In the genomic region with DNA sequence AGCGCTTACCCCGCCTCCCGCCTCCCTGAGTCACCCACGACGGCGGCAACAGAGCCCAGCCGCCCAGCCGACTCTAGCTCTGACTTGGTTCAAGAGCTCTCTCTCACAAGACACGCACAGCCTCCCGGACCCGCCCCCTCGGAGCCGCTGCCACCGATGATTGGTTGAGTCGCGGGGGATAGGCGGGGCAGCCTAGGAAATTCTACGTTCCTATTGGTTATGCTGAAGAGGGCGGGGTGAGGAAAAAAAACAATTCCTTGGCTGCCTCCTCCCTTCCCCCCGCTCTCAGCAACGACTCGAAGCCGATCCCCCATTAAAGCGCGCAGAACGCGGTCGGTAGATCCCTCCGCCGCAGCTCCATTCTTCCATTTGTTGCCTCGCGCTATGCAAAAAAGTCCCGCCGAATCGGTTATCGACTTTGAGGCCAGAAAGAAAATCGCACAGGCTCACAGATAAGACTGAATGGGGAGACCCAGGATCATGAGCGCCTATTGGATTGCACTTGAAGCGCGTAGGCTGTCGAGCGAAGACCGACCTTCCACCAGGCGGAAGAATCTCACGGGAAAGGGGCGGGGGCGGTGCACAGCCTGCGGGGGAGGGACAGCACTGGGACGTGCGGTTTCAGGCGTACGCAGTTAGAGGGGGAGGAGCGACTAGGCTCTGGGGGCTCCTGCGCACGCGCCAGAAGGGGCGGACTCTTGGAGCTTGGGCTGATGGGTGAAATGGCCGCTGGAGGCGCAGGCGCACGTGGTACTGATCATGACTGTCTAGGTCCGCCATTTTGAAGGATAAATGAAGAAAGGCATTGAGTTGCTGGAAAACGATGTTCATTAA, we compare ENCODE assay signal across 8 mouse cellular contexts. TPM values are rescaled to one million over a fixed set of nuclear protein-coding genes. Genes with fewer than 3 reads are reported as not detected.
DNase-seq lines count a peak whose midpoint lies in the region; ATAC-seq and TF ChIP-seq lines count a peak whose summit lies in the region.

A gene (minus strand): TSS at position 162 of the 834 bp plus-strand sequence.

- peak within 1 kb of the TSS; percentile 88 to 92 for H3K4me3 ChIP-seq in MEL (ENCODE audit: control insufficient read depth in 1 of 2, insufficient read depth in 1 of 2, low read depth in 2 of 2, low read length in 2 of 2)
- peak within 1 kb of the TSS; percentile 97 for H3K4me3 ChIP-seq in cerebellum, adult 2 months (replicated peaks; ENCODE audit: insufficient read depth, low read depth, low read length)
- peak within 1 kb of the TSS; percentile 81 for H3K4me3 ChIP-seq in forebrain, postnatal 0 days (ENCODE audit: low read depth, low read length)
- peak within 1 kb of the TSS; percentile 90 for H3K4me3 ChIP-seq in lung, embryonic 15.5 days

- WGBS in cerebellum, adult 2 months: under 1% methylated on average over 63 of the region's 63 CpGs
- WGBS in forebrain, postnatal 0 days: 1% methylated on average over 61 of the region's 63 CpGs
- WGBS in lung, embryonic 15.5 days: under 1% methylated on average over 63 of the region's 63 CpGs

- peaks cover 18% of the 10 kb centered on the region for H3K79me2 ChIP-seq in MEL (ENCODE audit: control insufficient read depth, insufficient read depth, low read length, poor library complexity)

- peak; percentile 99 for DNase-seq in MEL (ENCODE audit: low read depth, low spot score)
- DNase-seq in cerebellum, adult 2 months: peak; percentile 98 to 99
- peak; percentile 100 for DNase-seq in forebrain, postnatal 0 days
- peak; percentile 99 for DNase-seq in heart, postnatal 4 days
- peak; percentile 98 for DNase-seq in layer of hippocampus, adult 8-10 months (ENCODE audit: low spot score in 2 of 2)
- peak; percentile 97 for DNase-seq in ovary, adult 18-20 months (ENCODE audit: low spot score)
- DNase-seq in thymus, postnatal 0 days (ENCODE audit: low spot score): peak; percentile 100

- peaks cover 14 to 29% of the 10 kb centered on the region in 2 experiments for H3K36me3 ChIP-seq in MEL (ENCODE audit: control insufficient read depth in 1 of 2, insufficient read depth in 2 of 2, low read length in 2 of 2)
- no peaks in the 10 kb centered on the region for H3K36me3 ChIP-seq in forebrain, postnatal 0 days (ENCODE audit: insufficient read depth)
- H3K36me3 ChIP-seq in lung, embryonic 15.5 days: peaks cover 8% of the 10 kb centered on the region

- H3K27me3 ChIP-seq in MEL (ENCODE audit: control insufficient read depth in 1 of 2, insufficient read depth in 2 of 2, low read length in 2 of 2): peaks cover 0 to under 1% of the 10 kb centered on the region in 2 experiments; a peak in 1 of 4 replicates
- no peaks in the 10 kb centered on the region; the same call in 1 of the 2 replicates for H3K27me3 ChIP-seq in cerebellum, adult 2 months (ENCODE audit: control insufficient read depth, insufficient read depth, low read length)
- H3K27me3 ChIP-seq in forebrain, postnatal 0 days (ENCODE audit: insufficient read depth, low read length): no peaks in the 10 kb centered on the region
- peaks cover 5% of the 10 kb centered on the region; the same call in 1 of the 2 replicates for H3K27me3 ChIP-seq in lung, embryonic 15.5 days

- no peak for TF ChIP-seq RAD21 in MEL (IDR thresholded peaks at IDR 0.05; ENCODE audit: low read depth, low read length)

- TF ChIP-seq EP300 in MEL (IDR thresholded peaks at IDR 0.05; ENCODE audit: low read depth in 1 of 2, low read length in 2 of 2): no peak; a peak in 1 of 4 replicates

- peak in 1 of 2 experiments; percentile 87; a peak in 3 of 4 replicates for TF ChIP-seq POLR2A in MEL (IDR thresholded peaks at IDR 0.05; ENCODE audit: control insufficient read depth in 1 of 2, insufficient read depth in 1 of 2, low read depth in 1 of 2, low read length in 2 of 2, poor library complexity in 1 of 2)
- peak; percentile 79 for TF ChIP-seq POLR2A in cerebellum, adult 2 months (IDR thresholded peaks at IDR 0.05; ENCODE audit: borderline replicate concordance, insufficient read depth, low read length)

- peak within 1 kb of the TSS; percentile 67 for H3K4me2 ChIP-seq in forebrain, postnatal 0 days (ENCODE audit: low read depth)
- peak within 1 kb of the TSS; percentile 79 for H3K4me2 ChIP-seq in lung, embryonic 15.5 days

- H3K9me3 ChIP-seq in MEL (replicated peaks; ENCODE audit: insufficient read depth, low read length): no peaks in the 10 kb centered on the region
- no peaks in the 10 kb centered on the region for H3K9me3 ChIP-seq in forebrain, postnatal 0 days (ENCODE audit: low read length)
- H3K9me3 ChIP-seq in lung, embryonic 15.5 days: no peaks in the 10 kb centered on the region

- peak; percentile 95 for ATAC-seq in forebrain, postnatal 0 days
- ATAC-seq in lung, embryonic 15.5 days (ENCODE audit: borderline replicate concordance, extremely low read depth, low FRiP score, low TSS enrichment): peak; percentile 97

- peaks cover 5 to 6% of the 10 kb centered on the region in 2 experiments; a peak in 2 of 4 replicates for H3K4me1 ChIP-seq in MEL (ENCODE audit: control insufficient read depth in 1 of 2, insufficient read depth in 2 of 2, low read length in 2 of 2)
- no peaks in the 10 kb centered on the region; the same call in 1 of the 2 replicates for H3K4me1 ChIP-seq in cerebellum, adult 2 months (ENCODE audit: control insufficient read depth, insufficient read depth, low read length)
- peaks cover 11% of the 10 kb centered on the region; the same call in 1 of the 2 replicates for H3K4me1 ChIP-seq in forebrain, postnatal 0 days (ENCODE audit: insufficient read depth)
- peaks cover 20% of the 10 kb centered on the region for H3K4me1 ChIP-seq in lung, embryonic 15.5 days

- peak within 1 kb of the TSS; percentile 100 for H3K27ac ChIP-seq in MEL (ENCODE audit: control insufficient read depth, low read depth, low read length)
- peak within 1 kb of the TSS; percentile 94 for H3K27ac ChIP-seq in cerebellum, adult 2 months (ENCODE audit: insufficient read depth, low read length)
- peak within 1 kb of the TSS; percentile 100 for H3K27ac ChIP-seq in forebrain, postnatal 0 days (ENCODE audit: low read depth, low read length)
- H3K27ac ChIP-seq in lung, embryonic 15.5 days: peak within 1 kb of the TSS; percentile 100

- no peak; a peak in 1 of 6 replicates for TF ChIP-seq CTCF in MEL (IDR thresholded peaks at IDR 0.05 in 2 of 3, conservative IDR thresholded peaks at IDR 0.05 in 1 of 3; ENCODE audit: control insufficient read depth in 1 of 3, insufficient read depth in 1 of 3, low read depth in 2 of 3, low read length in 3 of 3, poor library complexity in 1 of 3, severe bottlenecking in 1 of 3)
- TF ChIP-seq CTCF in cerebellum, adult 2 months (IDR thresholded peaks at IDR 0.05; ENCODE audit: borderline replicate concordance, insufficient read depth, low read depth, low read length): peak; percentile 54; the same call in 1 of the 2 replicates
- peak; percentile 75 for TF ChIP-seq CTCF in forebrain, postnatal 0 days (IDR thresholded peaks at IDR 0.05; ENCODE audit: low read depth)

- peak within 1 kb of the TSS; percentile 91 for H3K9ac ChIP-seq in MEL (ENCODE audit: control insufficient read depth, low read depth, low read length, poor library complexity, severe bottlenecking)
- H3K9ac ChIP-seq in forebrain, postnatal 0 days: peak within 1 kb of the TSS; percentile 67
- H3K9ac ChIP-seq in lung, embryonic 15.5 days: peak within 1 kb of the TSS; percentile 90

TF ChIP-seq in MEL, 35 proteins besides CTCF, POLR2A, EP300 and RAD21 (continues in another document):
- TF ChIP-seq MYB (IDR thresholded peaks at IDR 0.05; ENCODE audit: low read depth, low read length) (no peak), MEF2A (IDR thresholded peaks at IDR 0.05; ENCODE audit: extremely low read depth, insufficient replicate concordance, low read depth, low read length, poor library complexity, severe bottlenecking) (no peak), USF1 (IDR thresholded peaks at IDR 0.05; ENCODE audit: low read depth, low read length) (peak; percentile 87), MAFK (IDR thresholded peaks at IDR 0.05; ENCODE audit: borderline replicate concordance, low read depth, low read length) (no peak), ZNF384 (IDR thresholded peaks at IDR 0.05; ENCODE audit: low read depth, low read length) (peak; percentile 90), TAL1 (IDR thresholded peaks at IDR 0.05; ENCODE audit: low read length) (no peak), USF2 (IDR thresholded peaks at IDR 0.05; ENCODE audit: borderline replicate concordance in 1 of 2, insufficient read depth in 1 of 2, low read depth in 1 of 2, low read length in 2 of 2) (no peak; a peak in 1 of 4 replicates), RCOR1 (IDR thresholded peaks at IDR 0.05; ENCODE audit: low read depth, low read length) (0 out of 2 replicates have a peak, but pooled peaks have one; percentile 9), MXI1 (IDR thresholded peaks at IDR 0.05; ENCODE audit: low read depth, low read length) (peak; percentile 65; the same call in 1 of the 2 replicates), CHD2 (IDR thresholded peaks at IDR 0.05; ENCODE audit: low read length) (peak; percentile 80), POLR2AphosphoS5 (IDR thresholded peaks at IDR 0.05; ENCODE audit: borderline replicate concordance, low read depth, low read length) (no peak), NRF1 (IDR thresholded peaks at IDR 0.05; ENCODE audit: insufficient read depth, low read depth, low read length, poor library complexity, severe bottlenecking) (peak; percentile 99), BHLHE40 (IDR thresholded peaks at IDR 0.05; ENCODE audit: borderline replicate concordance, low read depth, low read length) (peak; percentile 25; the same call in 1 of the 2 replicates), MAZ (IDR thresholded peaks at IDR 0.05; ENCODE audit: low read depth, low read length) (peak; percentile 94), GATA1 (IDR thresholded peaks at IDR 0.05; ENCODE audit: low read depth, low read length) (peak; percentile 24; the same call in 1 of the 2 replicates), ZMIZ1 (IDR thresholded peaks at IDR 0.05; ENCODE audit: low read depth, low read length) (peak; percentile 87), POLR2AphosphoS2 (IDR thresholded peaks at IDR 0.05; ENCODE audit: low read length) (peak; percentile 91), ELF1 (IDR thresholded peaks at IDR 0.05; ENCODE audit: low read depth, low read length) (no peak; the same call in 1 of the 2 replicates)

RNA-seq across cellular contexts. Expression of the gene that starts here (rescaled TPM):
- total RNA-seq in MEL (2012; rRNA removed): 14.4 and 27.2 TPM in 2 replicates
- polyA plus RNA-seq in MEL (2012; ENCODE audit: insufficient read depth in 1 of 2, insufficient read length in 2 of 2, low read depth in 1 of 2, low replicate concordance in 2 of 2, missing spikeins in 1 of 2): 10 to 100 TPM in 1 of 2 experiments, not detected in 1; 35.5 TPM
- polyA plus RNA-seq in cerebellum, adult 2 months (2012; rRNA removed): 26.9 and 28.1 TPM in 2 replicates
- total RNA-seq in forebrain, postnatal 0 days (2014; rRNA removed): 35.9 and 40.1 TPM in 2 replicates
- polyA plus RNA-seq in forebrain, postnatal 0 days (2015; fragmentation: Nextera tagmentation; extraction: Ambion mirVana): 15.5 and 19.2 TPM in 2 replicates
- 10 to 100 TPM; 39.0 to 41.2 TPM for total RNA-seq in heart, postnatal 4 days (2021)
- 10 to 100 TPM; 39.0 to 58.3 (median 49.8) TPM for total RNA-seq in layer of hippocampus, adult 8-10 months (2022)
- 51.1 and 52.0 TPM in 2 replicates for polyA plus RNA-seq in lung, embryonic 15.5 days (2015; fragmentation: Nextera tagmentation; extraction: Ambion mirVana)
- 40.3 and 44.5 TPM in 2 replicates for polyA plus RNA-seq in thymus, postnatal 0 days (2015; fragmentation: Nextera tagmentation; extraction: Ambion mirVana)

Comparison
In these comparisons a context has a peak if more than half of its experiments do, and no peak if none do; other contexts are left out.
1. Peak in every context shown above with its lines: DNase-seq, ATAC-seq, H3K4me3 ChIP-seq and H3K27ac ChIP-seq.
2. CTCF ChIP-seq: peak in cerebellum, adult 2 months (single experiment) and forebrain, postnatal 0 days (single experiment); none in MEL (0 of 3).